Mouse (Mus musculus) spleen, adult 2 months (tissue): Measurements from ENCODE around the gene Tmem87b. TPM values are rescaled to one million over a fixed set of nuclear protein-coding genes. Genes with fewer than 3 reads are reported as not detected.

ENCODE experiments used
- DNase-seq, 2 experiments: peaks; one replicate each; pipeline versions ENCODE4 v3.0.0 to v3.0.0-alpha.2; 2012 to 2021; ENCODE audit warnings: low spot score in 2 of 2, low read depth in 1 of 2
- H3K27ac ChIP-seq: fragments of 200-500 bp; 2 replicates; pipeline ENCODE4 v1.5.1; 2012; ENCODE audit warnings: low read length, inconsistent platforms; ENCODE audit not compliant: insufficient read depth
- H3K27me3 ChIP-seq: fragments of 200-500 bp; 2 replicates; pipeline ENCODE4 v1.6.1; 2012; ENCODE audit warnings: mild to moderate bottlenecking, moderate library complexity, low read length, inconsistent platforms; ENCODE audit not compliant: control insufficient read depth, insufficient read depth
- H3K36me3 ChIP-seq: fragments of 200-500 bp; 2 replicates; pipeline ENCODE4 v1.6.1; 2012; ENCODE audit warnings: mild to moderate bottlenecking, low read length, inconsistent platforms; ENCODE audit not compliant: control insufficient read depth, insufficient read depth
- H3K4me1 ChIP-seq: fragments of 200-500 bp; 2 replicates; pipeline ENCODE4 v1.6.1; 2011; ENCODE audit warnings: inconsistent platforms; ENCODE audit not compliant: control insufficient read depth, insufficient read depth, insufficient read length
- H3K4me3 ChIP-seq: fragments of 200-500 bp; 2 replicates; pipeline ENCODE4 v1.5.1; 2011; ENCODE audit warnings: mild to moderate bottlenecking, inconsistent platforms; ENCODE audit not compliant: insufficient read depth, insufficient read length; ENCODE audit errors: extremely low read depth
- CTCF ChIP-seq: fragments of 200-500 bp; IDR thresholded peaks from 2 replicates; pipeline ENCODE4 v1.5.1; 2011; ENCODE audit warnings: mild to moderate bottlenecking, inconsistent platforms; ENCODE audit not compliant: insufficient read depth, insufficient read length, insufficient replicate concordance; ENCODE audit errors: extremely low read depth
- POLR2A ChIP-seq: fragments of 200-500 bp; IDR thresholded peaks from 2 replicates; pipeline ENCODE4 v1.6.1; 2011; ENCODE audit warnings: low read depth, low read length, inconsistent platforms
- WGBS: fragments of 180-500 bp; shearing (Covaris S2); methylation state at CpG from one replicate; pipeline ENCODE4 v1.1.7; 2018; 5-methylcytosine and 5-hydroxymethylcytosine counted together
- polyA plus RNA-seq: library from polyadenylated mRNA; depleted of rRNA; stranded (reverse); fragments of >200 nt; gene quantifications from 2 replicates; pipeline ENCODE4 v1.2.3, GENCODE M21; 2012

The Tmem87b gene
- polyA plus RNA-seq, 1 experiment: 5.9 TPM

DNA sequence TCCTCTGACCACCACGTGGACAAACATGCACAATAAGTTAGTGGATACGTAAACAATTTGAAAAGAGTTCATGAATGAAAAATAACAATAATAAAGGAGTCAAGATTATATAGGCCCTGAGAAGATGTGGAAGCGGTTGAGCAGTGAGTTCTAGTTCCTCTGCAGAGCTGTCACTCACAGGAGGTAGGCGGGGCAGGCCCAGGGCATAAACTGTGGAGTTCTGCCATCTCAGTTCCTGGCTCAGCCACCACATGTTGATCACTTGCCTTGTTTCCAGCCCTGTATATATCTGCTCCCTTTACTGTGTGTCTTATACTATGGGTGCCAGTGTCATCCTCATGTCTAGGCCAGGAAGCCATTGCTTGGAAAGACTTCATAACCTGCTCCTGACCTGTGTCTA, 14.5 kb upstream of the Tmem87b start:
- no peaks in the 10 kb centered on the region for H3K27me3 ChIP-seq
- WGBS: 88% methylated on average over 4 of the region's 4 CpGs
- H3K4me1 ChIP-seq: no peaks in the 10 kb centered on the region
- no peak for TF ChIP-seq CTCF
- TF ChIP-seq POLR2A: no peak
- H3K27ac ChIP-seq: no peak overlapping the region
- no peak overlapping the region for H3K4me3 ChIP-seq
- DNase-seq: no peak
- no peaks in the 10 kb centered on the region for H3K36me3 ChIP-seq

DNA sequence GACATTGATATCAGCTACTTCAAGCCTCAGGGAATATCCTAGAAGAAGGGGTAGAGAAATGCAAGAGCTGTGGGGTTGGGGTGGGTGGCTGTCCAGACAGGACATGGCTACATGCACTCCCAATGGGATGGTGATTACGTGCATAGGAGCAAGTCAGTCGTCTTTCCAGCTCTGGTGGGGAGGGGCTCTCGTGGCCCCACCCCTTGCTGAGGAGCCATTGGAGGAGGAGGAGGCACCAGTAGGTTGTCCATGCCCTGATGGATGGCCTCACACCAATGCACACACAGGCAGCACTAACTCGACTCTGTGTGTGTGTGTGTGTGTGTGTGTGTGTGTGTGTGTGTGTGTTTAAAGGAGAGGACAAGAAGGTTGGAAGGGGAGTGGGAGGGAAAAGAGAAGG, 12.6 kb upstream of the Tmem87b start:
- TF ChIP-seq CTCF (no peak), POLR2A (no peak)

GRCm38 (mm10) chr2:128806561-128806960, 11.4 kb upstream of the Tmem87b start:
- Histone ChIP-seq H3K27ac (no peak overlapping the region), H3K4me1 (no peaks in the 10 kb centered on the region), H3K27me3 (no peaks in the 10 kb centered on the region), H3K4me3 (no peak overlapping the region), H3K36me3 (no peaks in the 10 kb centered on the region)
- DNase-seq: no peak
- 24% methylated on average over 8 of the region's 8 CpGs for WGBS
- TF ChIP-seq POLR2A (no peak), CTCF (no peak)

More for the DNA sequence above, 12.6 kb upstream of the Tmem87b start:
- no peaks in the 10 kb centered on the region for H3K36me3 ChIP-seq
- DNase-seq: no peak
- H3K27me3 ChIP-seq: no peaks in the 10 kb centered on the region
- H3K4me3 ChIP-seq: no peak overlapping the region
- WGBS: 82% methylated on average over 4 of the region's 4 CpGs
- H3K27ac ChIP-seq: no peak overlapping the region
- no peaks in the 10 kb centered on the region for H3K4me1 ChIP-seq

GRCm38 (mm10) chr2:128812761-128813160, 5.2 kb upstream of the Tmem87b start:
- TF ChIP-seq POLR2A: no peak
- TF ChIP-seq CTCF: no peak
- no peak overlapping the region for H3K27ac ChIP-seq
- DNase-seq: no peak
- H3K36me3 ChIP-seq: no peaks in the 10 kb centered on the region
- no peak overlapping the region for H3K4me3 ChIP-seq
- no peaks in the 10 kb centered on the region for H3K27me3 ChIP-seq
- 55% methylated on average over 2 of the region's 2 CpGs for WGBS
- no peaks in the 10 kb centered on the region for H3K4me1 ChIP-seq

- H3K27ac ChIP-seq: no peak overlapping the region
- H3K27me3 ChIP-seq: no peaks in the 10 kb centered on the region
- no peak overlapping the region for H3K4me3 ChIP-seq
- no peak for DNase-seq
- H3K4me1 ChIP-seq: peaks cover 4% of the 10 kb centered on the region; the same call in 1 of the 2 replicates
- H3K36me3 ChIP-seq: no peaks in the 10 kb centered on the region
- 96% methylated on average over 1 of the region's 1 CpGs for WGBS
- TF ChIP-seq CTCF: no peak
- no peak for TF ChIP-seq POLR2A
Measured at GRCm38 (mm10) chr2:128816311-128816710, 1.6 kb upstream of the Tmem87b start.

DNA sequence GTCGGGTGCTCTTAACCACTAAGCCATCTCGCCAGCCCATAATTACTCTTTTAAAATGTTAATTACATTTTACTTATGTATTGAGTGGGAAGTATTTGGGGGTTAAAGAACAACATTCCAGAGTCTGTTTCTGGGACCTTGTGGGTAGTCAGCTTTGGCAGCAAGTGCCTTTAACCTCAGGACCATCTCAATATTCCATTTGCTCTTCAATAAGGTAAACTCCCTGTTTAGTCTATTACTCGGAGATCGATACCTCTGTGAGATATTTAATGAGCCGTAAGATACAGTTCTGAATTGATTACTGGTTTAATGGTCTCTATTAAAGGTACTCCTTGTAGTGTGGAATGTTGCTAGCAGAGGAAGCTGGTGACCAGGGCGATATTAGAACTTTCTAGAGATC, 1.0 kb upstream of the Tmem87b start:
- no peaks in the 10 kb centered on the region for H3K27me3 ChIP-seq
- TF ChIP-seq POLR2A: no peak
- no peak for TF ChIP-seq CTCF
- no peaks in the 10 kb centered on the region for H3K36me3 ChIP-seq
- 47% methylated on average over 6 of the region's 6 CpGs for WGBS
- no peak overlapping the region for H3K27ac ChIP-seq
- DNase-seq: no peak
- peaks cover 4% of the 10 kb centered on the region; the same call in 1 of the 2 replicates for H3K4me1 ChIP-seq
- no peak overlapping the region; the same call in 1 of the 2 replicates for H3K4me3 ChIP-seq

DNA sequence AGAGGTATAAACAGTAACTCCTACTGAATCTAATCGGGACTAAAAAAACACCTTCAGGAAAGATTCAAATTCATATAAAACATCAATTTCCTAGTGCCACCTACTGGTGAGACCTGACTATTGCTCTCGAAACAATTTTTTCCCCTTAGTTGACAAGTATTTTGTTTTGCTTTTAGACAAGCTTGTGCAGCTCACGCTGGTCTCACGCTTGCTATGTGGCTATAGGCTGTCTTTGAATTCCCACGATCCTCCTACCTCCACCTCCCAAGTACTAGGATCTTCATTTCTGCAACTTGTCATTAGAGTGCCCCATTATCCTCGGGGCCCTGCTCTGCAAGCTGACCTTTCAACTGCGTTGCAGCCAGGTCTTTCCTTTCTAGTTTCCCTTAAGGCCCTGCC, 532 bp upstream of the Tmem87b start:
- Histone ChIP-seq H3K4me3 (peak overlapping the region; percentile 61), H3K27me3 (no peaks in the 10 kb centered on the region), H3K36me3 (no peaks in the 10 kb centered on the region), H3K4me1 (peaks cover 4% of the 10 kb centered on the region; the same call in 1 of the 2 replicates), H3K27ac (peak overlapping the region; percentile 80)
- DNase-seq: peak in 1 of 2 experiments; percentile 68
- TF ChIP-seq CTCF (no peak; the same call in 1 of the 2 replicates), POLR2A (no peak)
- WGBS: under 1% methylated on average over 7 of the region's 7 CpGs
